8 mouse cellular contexts compared by ENCODE assay signal in the genomic region with DNA sequence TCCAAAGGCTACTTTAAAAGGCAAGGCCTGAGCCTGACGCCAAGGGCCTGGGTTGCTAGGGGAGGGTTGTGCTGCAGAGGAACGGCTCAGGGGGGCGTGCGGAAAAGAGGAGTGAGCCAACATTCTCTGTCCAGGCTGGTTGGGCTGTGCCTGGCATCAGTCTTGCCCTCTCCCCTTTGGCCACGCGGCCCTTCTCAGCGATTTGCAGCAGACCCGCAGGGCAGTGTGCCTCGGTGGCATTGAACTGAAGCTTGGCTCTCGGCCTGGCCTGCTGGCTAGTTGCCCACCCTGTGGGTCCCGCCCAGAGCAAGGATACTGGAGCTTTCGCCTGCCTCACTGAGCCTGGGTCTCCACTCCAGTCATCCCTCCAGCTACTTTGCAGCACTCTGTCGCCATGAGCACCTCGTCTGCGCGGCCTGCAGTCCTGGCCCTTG. TPM values are rescaled to one million over a fixed set of nuclear protein-coding genes. Genes with fewer than 3 reads are reported as not detected.
A peak's percentile ranks its signal among the peaks of the same experiment; 100 is the strongest.
DNase-seq lines count a peak whose midpoint lies in the region; ATAC-seq and TF ChIP-seq lines count a peak whose summit lies in the region.

A gene (plus strand): TSS at position 112 of the 434 bp plus-strand sequence.

- H3K4me2 ChIP-seq in liver, postnatal 0 days (ENCODE audit: low read depth, low read length), result no peak within 1 kb of the TSS
- H3K4me2 ChIP-seq in embryonic facial prominence, embryonic 14.5 days (ENCODE audit: low read depth, low read length), result peak within 1 kb of the TSS; percentile 3; the same call in 1 of the 2 replicates
- H3K4me2 ChIP-seq in heart, embryonic 16.5 days (ENCODE audit: low read depth, low read length), result peak within 1 kb of the TSS; percentile 47

- no peak for TF ChIP-seq CTCF in liver, postnatal 0 days (IDR thresholded peaks at IDR 0.05; ENCODE audit: low read depth)

- TF ChIP-seq EP300 in liver, postnatal 0 days (IDR thresholded peaks at IDR 0.05; ENCODE audit: low read depth), result no peak

- no peak within 1 kb of the TSS for H3K4me3 ChIP-seq in liver, postnatal 0 days (ENCODE audit: low read depth, low read length)
- H3K4me3 ChIP-seq in embryonic facial prominence, embryonic 14.5 days (ENCODE audit: low read depth, low read length), result no peak within 1 kb of the TSS
- peak within 1 kb of the TSS; percentile 19; the same call in 1 of the 2 replicates for H3K4me3 ChIP-seq in heart, embryonic 16.5 days (ENCODE audit: low read length)

- ATAC-seq in liver, postnatal 0 days, result no peak
- ATAC-seq in embryonic facial prominence, embryonic 14.5 days (ENCODE audit: low read depth), result peak; percentile 68
- peak; percentile 78 for ATAC-seq in heart, embryonic 16.5 days (replicated peaks; ENCODE audit: extremely low read depth, insufficient read depth, low FRiP score)
- no peak for ATAC-seq in megakaryocyte-erythroid progenitor cell, adult 5-6 weeks (replicated peaks; ENCODE audit: low FRiP score, low TSS enrichment, poor library complexity, severe bottlenecking)

- no peaks in the 10 kb centered on the region for H3K36me3 ChIP-seq in liver, postnatal 0 days (replicated peaks; ENCODE audit: insufficient read depth, low read length)
- no peaks in the 10 kb centered on the region for H3K36me3 ChIP-seq in embryonic facial prominence, embryonic 14.5 days (ENCODE audit: control insufficient read depth, insufficient read depth, low read length)
- H3K36me3 ChIP-seq in heart, embryonic 16.5 days (ENCODE audit: control insufficient read depth, insufficient read depth), result no peaks in the 10 kb centered on the region

- H3K27ac ChIP-seq in liver, postnatal 0 days (ENCODE audit: low read depth), result no peak within 1 kb of the TSS
- peak within 1 kb of the TSS; percentile 53 for H3K27ac ChIP-seq in embryonic facial prominence, embryonic 14.5 days (replicated peaks; ENCODE audit: low read depth, low read length)
- peak within 1 kb of the TSS; percentile 21 for H3K27ac ChIP-seq in heart, embryonic 16.5 days (ENCODE audit: low read length)

- H3K9ac ChIP-seq in liver, postnatal 0 days (replicated peaks), result no peak within 1 kb of the TSS
- H3K9ac ChIP-seq in embryonic facial prominence, embryonic 14.5 days (ENCODE audit: low read depth, low read length), result no peak within 1 kb of the TSS
- H3K9ac ChIP-seq in heart, embryonic 16.5 days (ENCODE audit: low read length), result peak within 1 kb of the TSS; percentile 42; the same call in 1 of the 2 replicates

- H3K4me1 ChIP-seq in liver, postnatal 0 days (ENCODE audit: insufficient read depth), result no peaks in the 10 kb centered on the region
- H3K4me1 ChIP-seq in embryonic facial prominence, embryonic 14.5 days (ENCODE audit: control insufficient read depth, insufficient read depth, low read length), result peaks cover 4% of the 10 kb centered on the region
- peaks cover 7% of the 10 kb centered on the region for H3K4me1 ChIP-seq in heart, embryonic 16.5 days (ENCODE audit: control insufficient read depth, insufficient read depth, low read length)

- peaks cover 3% of the 10 kb centered on the region; the same call in 1 of the 2 replicates for H3K9me3 ChIP-seq in liver, postnatal 0 days (ENCODE audit: low read length)
- H3K9me3 ChIP-seq in embryonic facial prominence, embryonic 14.5 days (ENCODE audit: control insufficient read depth, low read length), result no peaks in the 10 kb centered on the region
- H3K9me3 ChIP-seq in heart, embryonic 16.5 days (replicated peaks; ENCODE audit: control insufficient read depth, low read length), result peaks cover 4% of the 10 kb centered on the region; the same call in 1 of the 2 replicates

- DNase-seq in liver, result peak; percentile 7
- DNase-seq in liver, postnatal 0 days, result no peak
- DNase-seq in embryonic facial prominence, embryonic 14.5 days (ENCODE audit: low spot score), result peak; percentile 59
- DNase-seq in layer of hippocampus, adult 18-20 months (ENCODE audit: low spot score in 2 of 2), result peak; percentile 46 to 65
- DNase-seq in lung, postnatal 10 days, result peak; percentile 73
- DNase-seq in testis, postnatal 14 days (ENCODE audit: low spot score), result peak; percentile 33

- H3K27me3 ChIP-seq in liver, postnatal 0 days (ENCODE audit: insufficient read depth, low read length), result no peaks in the 10 kb centered on the region
- H3K27me3 ChIP-seq in embryonic facial prominence, embryonic 14.5 days (replicated peaks; ENCODE audit: control insufficient read depth, insufficient read depth, low read length), result no peaks in the 10 kb centered on the region
- H3K27me3 ChIP-seq in heart, embryonic 16.5 days (ENCODE audit: control insufficient read depth, insufficient read depth, low read length), result no peaks in the 10 kb centered on the region

- WGBS in liver, postnatal 0 days (ENCODE audit: insufficient replicate concordance), result 68% methylated on average over 16 of the region's 16 CpGs
- 56% methylated on average over 11 of the region's 16 CpGs for WGBS in embryonic facial prominence, embryonic 14.5 days
- WGBS in heart, embryonic 16.5 days, result 38% methylated on average over 16 of the region's 16 CpGs

RNA-seq across cellular contexts. Expression of the gene that starts here (rescaled TPM):
- polyA plus RNA-seq in liver, postnatal 0 days (2015; fragmentation: Nextera tagmentation; extraction: Ambion mirVana), result 0.67 and 0.72 TPM in 2 replicates
- polyA plus RNA-seq in embryonic facial prominence, embryonic 14.5 days (2014; fragmentation: Nextera tagmentation; extraction: Ambion mirVana), result 93.9 and 107 TPM in 2 replicates
- polyA plus RNA-seq in heart, embryonic 16.5 days (2015; fragmentation: Nextera tagmentation; extraction: Ambion mirVana), result 15.7 and 19.4 TPM in 2 replicates
- 1 to 10 TPM in 1 of 2 experiments, under 1 TPM in 1; 0.63 to 7.3 TPM for total RNA-seq in layer of hippocampus, adult 18-20 months (2021)
- total RNA-seq in megakaryocyte-erythroid progenitor cell, adult 5-6 weeks (2014; fragmentation: Nextera tagmentation), result not detected in 2 replicates
- total RNA-seq in megakaryocyte-erythroid progenitor cell, adult 5-6 weeks (2017), result not detected in 2 replicates

Comparison
In these comparisons a context has a peak if more than half of its experiments do, and no peak if none do; other contexts are left out.
1. ATAC-seq: peak in embryonic facial prominence, embryonic 14.5 days (single experiment) and heart, embryonic 16.5 days (single experiment); none in liver, postnatal 0 days (single experiment) and megakaryocyte-erythroid progenitor cell, adult 5-6 weeks (single experiment).